Mouse (Mus musculus): ENCODE results near the gene Add3.

Add3 gene

DNA sequence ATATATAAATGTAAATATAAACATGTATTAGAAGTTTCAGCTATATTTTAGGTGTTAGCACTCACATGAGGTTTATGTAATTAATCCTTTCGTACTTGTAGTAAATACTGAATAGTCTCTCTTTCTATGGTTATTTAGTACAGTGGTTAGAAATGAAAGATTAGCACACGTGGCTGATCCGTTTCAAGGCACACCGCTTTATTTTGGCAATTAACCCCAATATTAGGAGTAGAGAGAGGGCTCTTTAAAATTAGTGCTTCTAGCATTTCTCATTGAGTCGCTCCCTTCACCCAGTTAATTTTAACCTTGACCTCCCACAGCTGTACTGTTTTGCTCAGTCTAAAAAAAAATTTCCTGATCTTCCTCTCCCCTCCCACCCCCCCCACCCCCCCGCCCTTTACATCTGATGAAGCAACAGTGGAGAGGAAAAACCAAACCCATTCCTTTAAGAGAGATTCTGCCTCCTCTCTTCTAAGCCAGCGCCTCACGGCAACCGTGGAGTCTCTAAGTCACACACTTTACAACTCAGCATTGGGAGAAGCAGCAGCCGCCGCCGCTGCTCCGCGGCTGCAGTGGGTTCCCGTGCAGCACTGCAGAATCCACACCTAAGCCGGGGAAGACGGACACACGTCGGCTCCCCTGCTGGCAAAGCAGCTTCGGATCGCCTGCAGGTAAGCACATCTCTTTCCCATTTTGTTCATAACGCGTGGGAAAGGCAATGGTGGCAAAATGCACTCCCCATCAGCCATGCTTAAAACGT, at the start of gene Add3:
Gene Add3, plus strand, starts transcription at position 400 of the 760 bp plus-strand sequence.
- no peak for DNase-seq (ENCODE audit: low read depth, low spot score)

DNA sequence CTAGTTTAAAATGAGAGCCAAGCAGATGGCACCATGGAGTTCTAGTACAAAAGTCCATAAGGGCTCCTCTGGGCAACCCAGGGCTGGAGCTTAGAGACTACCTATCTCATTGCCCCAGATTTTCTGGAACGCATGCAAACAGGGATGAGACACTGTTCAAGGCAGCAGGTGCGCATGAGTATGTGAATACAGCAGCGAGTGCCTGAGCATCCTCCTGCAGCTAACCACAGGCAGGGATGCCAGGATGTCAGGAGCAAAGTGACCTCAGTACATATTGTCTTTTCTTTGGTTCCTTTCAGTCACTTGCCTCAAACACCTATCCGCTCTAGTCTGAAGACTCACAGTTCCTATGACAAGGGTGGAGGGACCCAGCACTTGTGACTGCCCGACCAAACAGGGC, 49.6 kb upstream of the Add3 start:
- DNase-seq (ENCODE audit: low read depth, low spot score): no peak

DNA sequence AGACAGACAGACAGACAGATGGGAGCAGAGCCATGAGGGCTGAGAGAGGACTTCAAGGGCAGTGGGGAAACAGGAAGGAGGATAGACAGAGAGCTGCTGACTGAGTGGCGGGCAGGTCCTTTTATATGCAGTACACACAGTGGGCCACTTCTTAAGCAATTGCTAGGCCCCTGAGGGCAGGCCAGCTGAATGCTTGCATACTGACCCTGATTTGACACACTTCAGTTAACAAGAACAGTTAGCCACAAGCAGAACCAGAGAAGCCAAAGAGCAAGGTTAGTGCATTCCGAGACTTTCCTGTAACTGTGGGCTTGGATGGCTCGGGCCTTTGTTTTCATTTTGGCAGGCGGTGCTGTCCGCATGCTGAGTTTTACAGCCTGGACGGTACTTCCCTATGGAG, 48.0 kb upstream of the Add3 start:
- DNase-seq (ENCODE audit: low read depth, low spot score): no peak

DNA sequence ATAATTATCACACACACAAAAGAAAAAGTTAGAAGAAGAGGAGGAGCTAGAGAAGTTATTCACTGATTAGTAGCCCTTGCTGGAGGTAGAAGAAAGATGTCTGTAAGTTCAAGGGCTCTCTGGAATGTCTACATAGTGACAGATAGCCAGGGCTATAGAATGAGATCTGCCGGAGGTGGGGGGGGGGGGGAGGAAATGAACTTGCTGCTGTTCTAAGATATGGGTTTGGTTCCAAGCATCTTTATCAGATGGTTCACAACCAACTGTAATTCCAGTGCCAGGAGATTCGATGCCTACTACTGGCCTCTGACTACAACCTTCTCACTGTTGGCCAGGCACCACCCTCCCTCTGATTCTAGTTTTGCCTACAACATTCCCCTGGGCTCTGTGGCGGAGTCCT, 46.9 kb upstream of the Add3 start:
- DNase-seq (ENCODE audit: low read depth, low spot score): no peak

DNA sequence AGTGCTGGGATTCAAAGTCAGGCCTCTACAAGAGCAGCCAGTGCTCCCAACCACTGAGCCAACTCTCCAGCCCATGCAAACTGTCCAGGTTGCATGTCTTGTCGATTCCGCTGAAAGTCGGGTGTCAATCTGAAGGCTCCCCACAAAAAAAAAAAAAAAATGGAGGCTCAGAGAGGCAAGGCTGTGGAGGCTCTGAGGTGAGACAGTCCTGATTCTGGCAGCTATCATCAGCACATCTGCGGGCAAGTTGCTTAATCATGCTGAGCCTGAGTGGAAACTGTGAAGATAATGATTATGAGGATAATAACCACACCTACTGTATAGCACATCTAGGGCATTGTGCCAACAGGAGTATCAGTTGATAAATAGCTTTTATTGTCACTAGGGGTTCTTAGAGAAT, 45.6 kb upstream of the Add3 start:
- no peak for DNase-seq (ENCODE audit: low read depth, low spot score)

DNA sequence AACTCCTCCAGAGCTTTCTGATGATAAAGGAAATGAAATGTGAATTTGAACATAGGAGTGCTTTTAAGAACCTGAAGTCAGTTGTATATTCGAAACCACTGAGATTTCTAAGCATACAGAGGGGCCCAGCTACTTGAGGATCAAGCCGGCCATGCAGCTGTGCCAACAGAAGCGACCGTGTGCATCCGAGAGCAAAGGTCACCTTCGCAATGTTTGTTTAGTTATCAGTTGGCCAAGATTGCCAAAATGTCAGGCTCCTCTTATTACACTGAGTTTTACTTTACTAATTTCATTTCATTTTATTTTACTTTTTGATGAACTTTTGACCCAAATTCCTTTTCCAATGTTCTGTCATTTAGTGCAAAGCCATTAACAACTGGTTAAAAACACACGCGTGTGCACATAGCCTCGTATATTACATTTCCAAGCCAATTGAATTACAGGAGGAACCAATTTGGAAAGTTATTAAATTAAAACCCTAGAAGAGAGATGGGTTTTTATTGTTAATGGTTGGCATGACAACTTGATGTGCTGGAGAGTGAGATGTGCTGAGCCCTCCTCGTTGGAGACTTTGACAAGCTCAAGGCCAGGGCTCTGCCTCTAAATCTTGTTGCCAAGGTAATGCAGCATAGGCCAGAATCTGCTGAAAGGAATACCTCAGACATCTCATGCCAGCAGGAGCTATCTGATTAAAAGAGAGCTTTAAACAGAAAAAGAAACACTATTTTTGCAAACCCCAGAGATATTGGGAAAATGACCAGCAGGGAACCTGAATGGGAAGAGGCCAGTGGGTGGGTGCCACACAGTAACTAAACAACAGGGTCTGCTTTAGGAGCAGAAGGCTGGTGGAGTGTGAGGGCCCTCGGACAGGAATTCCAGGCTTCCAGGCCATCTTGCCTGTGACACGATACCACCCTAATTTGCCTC, 38.6 kb upstream of the Add3 start:
- no peak for DNase-seq (ENCODE audit: low read depth, low spot score)

DNA sequence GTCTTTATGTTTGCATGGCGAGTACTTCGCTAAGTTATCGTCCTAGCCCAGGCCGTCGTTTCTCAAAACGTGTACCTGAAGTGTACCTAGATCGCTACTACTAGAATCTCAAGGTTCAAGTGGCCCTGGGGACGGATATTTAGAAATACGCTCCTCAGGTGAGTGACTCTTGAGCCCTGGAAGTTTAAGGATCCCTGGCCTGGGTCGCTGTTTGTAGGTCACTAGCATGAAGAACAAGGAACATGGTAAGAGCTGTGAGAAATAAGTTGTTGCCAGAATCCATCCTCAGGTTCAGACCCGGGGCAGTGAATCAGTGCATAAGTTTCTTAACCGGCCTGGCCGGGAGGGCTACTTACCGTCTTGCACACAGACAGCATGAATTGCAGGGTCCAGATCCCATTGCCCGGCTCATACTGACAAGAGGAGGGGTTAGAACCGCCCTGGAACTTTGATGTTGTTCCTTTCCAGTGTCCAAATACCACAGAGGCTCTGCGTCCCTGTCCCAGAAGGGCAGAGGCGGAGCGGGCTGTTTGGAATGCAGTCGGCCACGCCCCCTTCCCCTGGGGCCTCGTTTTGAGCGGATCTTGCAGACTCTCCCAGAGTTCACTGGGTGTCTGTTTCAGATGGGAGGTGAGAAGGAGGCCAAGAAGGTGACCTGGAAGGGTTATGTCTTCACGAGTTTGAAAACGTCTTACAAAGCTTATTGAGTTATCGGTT, 34.7 kb upstream of the Add3 start:
- DNase-seq (ENCODE audit: low read depth, low spot score): no peak

DNA sequence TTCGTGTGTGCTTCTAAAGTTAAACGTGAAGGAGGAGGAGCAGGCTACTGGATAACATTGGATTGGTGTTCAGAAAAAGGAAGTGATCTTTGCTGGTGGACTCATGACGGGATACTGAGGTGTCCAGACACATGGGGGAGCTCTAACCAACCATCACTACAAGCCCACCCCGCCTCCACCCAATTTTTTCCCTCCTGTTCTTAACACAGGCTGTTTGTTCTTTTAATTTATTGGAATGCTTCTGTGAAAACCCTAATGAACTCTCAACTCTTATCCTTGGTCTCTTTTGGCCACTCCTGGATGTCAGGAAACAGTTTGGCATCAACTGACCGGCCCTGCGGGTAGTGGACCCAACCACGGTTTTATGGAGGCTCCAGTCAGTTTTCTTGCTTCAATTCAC, 33.3 kb upstream of the Add3 start:
- DNase-seq (ENCODE audit: low read depth, low spot score): peak; percentile 72

DNA sequence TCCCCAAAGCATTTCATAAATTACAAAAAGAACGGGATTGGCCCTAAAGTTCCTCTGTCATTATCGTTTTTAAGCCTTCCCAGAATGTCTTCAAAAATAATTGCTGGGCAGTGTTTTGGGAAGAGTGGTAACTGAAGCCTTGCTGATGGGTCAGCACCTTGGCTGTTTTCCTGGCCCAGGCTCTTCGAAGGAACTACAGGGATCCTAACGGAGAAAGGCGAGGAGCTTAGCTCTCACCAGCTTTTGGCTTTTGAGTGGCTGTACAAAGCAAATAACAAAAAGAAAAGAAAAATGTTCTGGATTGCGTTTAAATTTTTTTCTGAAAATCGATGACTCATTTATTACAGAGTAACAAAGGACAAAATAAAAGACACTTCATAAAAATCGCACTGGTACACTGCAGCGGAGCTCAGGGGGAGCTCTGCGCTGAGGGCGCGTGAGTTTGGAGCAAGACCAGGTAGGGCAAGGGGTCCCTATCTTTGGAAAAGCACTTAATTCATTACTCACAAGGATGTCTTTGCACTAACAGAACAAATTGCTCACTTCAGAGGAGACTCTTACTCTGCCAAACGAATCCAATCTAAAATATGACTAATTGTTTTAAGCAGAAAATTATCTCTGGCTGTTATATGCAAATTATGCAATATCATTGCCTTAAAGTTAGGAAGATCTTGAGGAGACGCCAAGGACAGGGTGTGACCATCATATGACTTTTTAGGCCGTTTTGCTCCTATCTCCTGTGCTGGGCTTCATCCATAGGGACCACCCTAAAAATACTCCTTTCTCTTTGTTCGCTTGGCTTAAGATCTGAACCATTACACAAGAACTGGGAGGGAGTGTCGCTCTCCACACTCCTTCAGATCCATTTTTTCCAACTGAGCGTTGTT, 32.6 kb upstream of the Add3 start:
- DNase-seq (ENCODE audit: low read depth, low spot score): no peak

DNA sequence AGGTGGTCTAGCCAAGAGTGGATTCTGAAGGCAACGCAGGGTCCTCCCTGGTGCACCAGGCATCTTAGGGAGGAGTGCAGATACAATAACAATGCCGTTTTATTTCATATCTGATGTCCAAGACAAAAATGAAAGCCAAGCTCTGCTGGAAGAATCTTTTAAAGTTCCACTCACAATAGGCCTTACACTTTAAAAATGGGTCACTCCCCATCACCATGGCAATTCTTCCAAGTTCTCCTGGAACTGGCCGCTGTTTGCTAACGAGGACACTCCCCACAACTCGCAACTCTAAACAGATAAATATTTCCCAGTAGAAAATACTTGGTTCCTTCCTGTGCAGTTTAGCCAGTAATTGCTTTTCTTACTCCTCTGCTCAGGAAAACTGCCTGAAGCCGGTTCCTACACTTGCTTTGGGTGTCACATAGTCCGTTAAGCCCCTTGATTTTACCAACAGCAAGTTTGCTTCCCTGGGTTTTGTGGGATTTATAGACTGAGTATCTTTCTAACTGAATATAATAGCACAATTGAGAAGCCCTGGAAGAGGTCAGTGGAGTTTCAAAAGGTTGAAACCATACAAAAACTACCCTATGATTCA, 28.1 kb upstream of the Add3 start:
- no peak for DNase-seq (ENCODE audit: low read depth, low spot score)

DNA sequence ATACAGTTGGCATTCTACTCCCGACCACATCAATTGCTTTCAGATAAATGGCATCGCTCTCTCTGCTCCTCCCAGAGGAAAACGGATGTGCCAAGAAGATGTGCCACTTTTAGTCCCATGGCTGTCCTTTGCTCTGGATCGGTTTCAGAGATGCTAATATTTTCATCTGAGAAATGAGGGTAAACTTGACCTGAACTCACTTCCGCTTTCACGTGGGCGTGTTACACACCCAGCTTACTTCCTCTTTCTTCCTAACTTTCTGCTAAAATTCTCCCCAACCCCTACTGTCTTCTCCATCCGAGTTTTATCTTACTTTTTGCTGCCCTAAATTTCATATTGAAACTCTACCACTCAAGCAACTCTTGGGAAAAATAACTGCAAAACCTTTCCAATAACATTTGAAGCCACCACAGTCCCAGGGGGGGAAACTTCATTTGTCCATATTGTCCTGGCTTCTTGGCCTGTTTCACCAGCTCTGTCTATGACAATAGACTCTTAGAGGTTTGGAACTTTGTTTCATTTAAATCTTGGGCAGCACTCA, 20.9 kb upstream of the Add3 start:
- peak; percentile 84 for DNase-seq (ENCODE audit: low read depth, low spot score)

DNA sequence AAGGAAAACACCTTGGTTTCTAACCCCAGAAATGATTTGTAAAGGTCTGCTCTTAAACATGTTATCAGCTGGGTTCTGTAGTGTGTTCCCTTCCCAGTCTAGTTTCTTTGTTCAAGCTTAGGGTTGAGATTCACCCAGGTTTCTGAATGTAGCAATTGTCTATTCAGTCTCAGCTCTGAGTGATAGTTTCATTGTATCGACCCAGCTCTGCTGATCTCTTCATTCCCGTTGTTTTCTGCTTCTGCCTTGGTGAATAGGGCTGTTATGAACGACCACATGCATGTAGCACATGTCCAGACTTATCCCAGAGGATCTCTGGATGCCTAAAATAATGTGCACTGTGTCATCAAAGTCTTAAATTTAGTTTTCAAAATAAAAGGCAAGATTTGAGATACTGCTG, 19.8 kb upstream of the Add3 start:
- no peak for DNase-seq (ENCODE audit: low read depth, low spot score)

DNA sequence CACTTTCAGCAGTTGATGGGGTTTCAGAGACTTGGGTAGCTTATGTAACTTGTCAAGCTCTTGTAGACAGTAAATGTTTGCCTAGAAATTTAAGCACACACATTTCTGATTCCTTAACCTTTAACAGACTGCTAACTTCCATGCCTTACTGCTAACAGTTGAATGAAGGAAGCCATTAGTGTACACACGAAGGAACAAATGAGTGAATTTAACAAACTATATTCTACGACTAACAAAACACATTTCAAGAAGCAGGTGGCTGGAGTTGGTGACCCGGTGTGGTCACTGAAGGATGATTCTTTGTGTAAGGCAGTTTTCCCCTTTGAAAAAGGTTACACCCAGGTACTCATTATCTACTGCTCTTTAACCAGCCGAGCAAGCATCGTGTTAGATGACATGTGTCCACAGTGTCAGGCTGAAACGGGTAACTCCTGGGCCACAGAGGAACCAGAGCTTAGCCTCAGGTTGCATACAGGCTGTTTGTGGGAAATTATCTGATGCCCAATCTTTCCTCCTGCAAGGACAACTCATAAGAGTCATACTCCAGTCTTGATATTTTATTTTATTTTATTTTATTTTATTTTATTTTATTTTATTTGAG, 17.5 kb upstream of the Add3 start:
- no peak for DNase-seq (ENCODE audit: low read depth, low spot score)

DNA sequence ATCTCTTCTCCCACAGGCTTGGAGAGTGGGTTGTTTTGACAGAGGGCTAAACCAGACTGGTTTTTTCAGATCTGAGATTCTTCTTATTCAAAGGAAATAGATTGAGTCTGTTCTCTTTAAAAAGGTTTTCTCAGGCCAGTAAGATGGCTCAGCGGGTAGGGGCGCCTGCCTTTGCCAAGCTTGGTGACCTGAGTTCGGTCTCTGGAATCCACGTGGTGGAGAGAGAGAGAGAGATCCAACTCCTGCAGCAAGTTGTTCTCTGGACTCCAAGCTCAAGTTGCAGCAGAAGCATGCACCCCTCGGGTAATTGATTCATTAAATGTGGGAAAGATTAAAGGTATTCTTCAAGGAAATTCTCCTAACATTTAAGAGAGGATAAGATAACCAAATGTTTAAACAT, 16.9 kb upstream of the Add3 start:
- DNase-seq (ENCODE audit: low read depth, low spot score): no peak

DNA sequence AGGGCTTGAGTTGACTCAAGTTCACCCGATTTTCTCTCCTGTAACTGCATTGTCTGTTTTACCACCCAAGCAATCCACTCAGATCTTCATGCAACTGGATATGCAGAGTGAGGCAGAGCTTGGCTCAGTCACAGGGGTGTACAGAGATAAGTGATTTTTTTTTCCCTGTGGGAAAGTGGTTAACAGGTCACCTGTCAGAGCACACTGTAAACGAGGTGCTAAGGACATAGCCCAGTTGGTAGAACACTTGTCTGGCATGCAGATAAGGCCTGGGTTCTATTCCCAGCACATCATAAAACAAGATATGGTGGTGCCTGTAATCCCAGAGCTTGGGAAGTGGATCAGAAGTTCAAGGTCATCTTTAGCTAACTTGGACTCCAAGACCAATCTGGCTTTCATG, 14.6 kb upstream of the Add3 start:
- DNase-seq (ENCODE audit: low read depth, low spot score): no peak

DNA sequence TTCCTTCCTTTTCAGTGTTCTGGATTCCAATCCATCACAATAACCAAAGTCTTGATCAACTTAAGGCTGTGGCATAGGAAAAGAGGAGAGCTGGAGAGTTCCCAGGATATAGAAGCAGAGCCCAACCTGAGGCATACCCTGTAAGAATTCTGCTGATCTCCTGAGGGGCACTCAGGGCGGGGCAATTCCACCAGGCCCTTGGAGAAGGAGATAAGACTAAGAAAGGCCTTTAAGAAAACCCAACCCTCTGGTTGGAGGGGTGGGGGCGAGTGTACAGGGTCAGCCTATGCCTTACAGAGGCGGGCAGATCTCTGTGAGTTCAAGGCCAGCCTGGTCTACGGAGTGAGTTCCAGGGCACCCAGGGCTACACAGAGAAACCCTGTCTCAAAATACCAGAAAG, 13.7 kb upstream of the Add3 start:
- DNase-seq (ENCODE audit: low read depth, low spot score): no peak

DNA sequence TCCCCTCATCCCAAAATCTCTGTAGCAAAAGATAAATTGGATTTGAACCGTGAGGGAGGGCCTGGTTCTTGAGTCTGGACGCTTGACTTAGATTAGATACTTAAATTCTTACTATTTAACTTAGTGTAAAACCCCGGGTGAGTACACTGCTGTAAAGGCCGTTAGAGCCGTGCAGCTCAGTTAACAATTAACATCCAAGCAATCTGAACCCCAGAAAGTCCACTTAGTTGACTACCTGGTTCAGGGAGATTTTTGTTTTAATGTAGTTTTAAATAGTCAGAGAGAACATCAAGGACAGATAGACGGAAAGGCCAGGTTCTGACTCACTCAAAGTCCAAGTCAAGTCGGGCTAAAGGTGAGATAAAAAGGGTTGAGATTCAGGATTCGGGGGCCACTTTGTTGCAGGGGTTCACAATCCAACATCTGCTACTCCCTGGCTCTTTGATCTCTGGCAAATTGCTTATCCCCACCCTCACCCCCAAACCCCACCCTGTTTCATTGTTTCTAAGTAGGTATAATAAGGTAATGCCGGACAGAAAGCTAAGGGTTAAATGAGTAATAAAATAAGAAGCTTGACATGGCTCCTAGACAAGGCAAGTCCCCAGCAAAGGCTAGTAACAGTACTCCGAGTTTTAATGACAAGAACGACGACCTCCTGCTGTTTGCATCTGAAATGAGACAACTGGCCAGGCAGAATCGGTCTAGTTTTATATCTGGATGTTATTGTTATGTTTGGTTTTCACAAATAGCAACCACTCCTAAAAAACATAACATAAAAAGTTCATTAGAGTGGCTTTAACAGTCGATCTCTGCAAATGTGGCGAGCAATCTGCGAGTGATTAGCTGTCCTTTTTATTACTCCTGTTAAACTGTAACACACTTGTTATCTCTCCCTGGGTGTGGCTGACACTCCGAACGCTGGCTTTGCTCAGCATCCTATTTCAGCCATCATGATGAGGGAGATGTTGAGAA, 12.6 kb upstream of the Add3 start:
- DNase-seq (ENCODE audit: low read depth, low spot score): no peak

DNA sequence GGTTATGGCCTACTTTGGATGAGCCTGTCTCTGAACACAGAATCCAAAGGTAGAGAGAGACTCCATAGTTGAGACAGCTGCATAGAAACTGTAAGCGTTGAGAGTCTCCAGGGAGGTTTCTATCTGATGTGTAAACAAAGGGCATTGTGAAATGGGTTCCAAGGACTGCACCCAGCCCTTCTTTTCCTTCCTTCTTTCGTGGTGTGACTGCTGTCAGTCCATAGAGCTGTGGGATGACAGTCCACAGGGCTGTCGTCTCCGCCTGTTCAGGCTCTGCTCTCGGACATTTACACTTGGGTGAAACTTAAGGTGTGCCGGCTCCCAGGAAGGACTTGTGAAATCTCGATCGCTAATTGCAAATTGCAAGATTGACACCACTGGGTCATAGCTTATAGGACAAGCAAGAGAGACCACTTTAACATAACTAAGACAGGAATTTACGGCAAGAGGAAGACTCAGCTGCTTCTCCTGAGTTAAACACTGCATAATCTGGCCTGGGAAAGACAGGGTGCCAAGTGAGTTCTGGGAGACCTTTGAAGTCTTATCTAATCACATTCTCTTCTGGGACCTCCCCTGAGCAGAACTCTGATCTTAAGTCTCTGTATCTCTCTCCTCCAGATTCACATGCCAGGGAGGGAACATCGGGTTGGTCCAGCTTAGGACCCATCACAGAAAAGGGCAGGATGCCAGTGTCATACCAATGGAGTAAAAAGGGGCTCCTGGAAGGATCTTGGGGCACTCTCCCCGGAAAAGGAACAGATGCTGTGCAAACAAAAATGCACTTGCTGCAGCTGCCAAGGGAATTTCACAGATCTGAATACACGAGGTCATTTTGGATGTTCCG, 11.5 kb upstream of the Add3 start:
- DNase-seq (ENCODE audit: low read depth, low spot score): no peak
